Mouse (Mus musculus) thymus, adult 2 months (tissue): ENCODE measurements around the gene Col6a4.

Source experiments
- CTCF ChIP-seq: fragments of 200-500 bp; IDR thresholded peaks from 2 replicates; pipeline ENCODE4 v1.5.1; 2012; ENCODE audit warnings: mild to moderate bottlenecking, control low read depth, low read length, moderate library complexity, borderline replicate concordance; ENCODE audit not compliant: control insufficient read depth, poor library complexity, insufficient read depth; ENCODE audit errors: extremely low read depth
- POLR2A ChIP-seq: fragments of 200-500 bp; IDR thresholded peaks from 2 replicates; pipeline ENCODE4 v1.6.1; 2012; ENCODE audit warnings: mild to moderate bottlenecking, low read length, control low read depth, moderate library complexity; ENCODE audit not compliant: control insufficient read depth, poor library complexity, insufficient read depth; ENCODE audit errors: extremely low read depth

GRCm38 (mm10) chr9:106115801-106116424 is 19.3 kb upstream of the Col6a4 start:
- TF ChIP-seq CTCF (no peak), POLR2A (no peak)
